Mouse (Mus musculus) cerebellum, adult 2 months (tissue): ENCODE measurements around the gene Eif4e. TPM values are rescaled to one million over a fixed set of nuclear protein-coding genes. Genes with fewer than 3 reads are reported as not detected.

ENCODE experiments used
- DNase-seq, 2 experiments: peaks; one replicate each; pipeline ENCODE4 v3.0.0; 2021
- H3K27ac ChIP-seq: fragments of 200-500 bp; 2 replicates; pipeline ENCODE4 v1.5.1; 2012; ENCODE audit warnings: low read length, control low read depth, inconsistent platforms; ENCODE audit not compliant: insufficient read depth
- H3K27me3 ChIP-seq: fragments of 200-500 bp; 2 replicates; pipeline ENCODE4 v1.6.1; 2012; ENCODE audit warnings: inconsistent platforms, mild to moderate bottlenecking, low read length, moderate library complexity; ENCODE audit not compliant: control insufficient read depth, insufficient read depth
- H3K4me1 ChIP-seq: fragments of 200-500 bp; 2 replicates; pipeline ENCODE4 v1.6.1; 2011; ENCODE audit warnings: low read length; ENCODE audit not compliant: control insufficient read depth, insufficient read depth
- H3K4me3 ChIP-seq: fragments of 200-500 bp; replicated peaks from 2 replicates; pipeline ENCODE3; 2011; ENCODE audit warnings: mild to moderate bottlenecking, low read depth, low read length, control low read depth; ENCODE audit not compliant: insufficient read depth
- CTCF ChIP-seq: fragments of 200-500 bp; IDR thresholded peaks from 2 replicates; pipeline ENCODE4 v1.5.1; 2011; ENCODE audit warnings: low read depth, mild to moderate bottlenecking, control low read depth, low read length, moderate library complexity, borderline replicate concordance; ENCODE audit not compliant: insufficient read depth
- POLR2A ChIP-seq: fragments of 200-500 bp; IDR thresholded peaks from 2 replicates; pipeline ENCODE4 v1.6.1; 2011; ENCODE audit warnings: low read length, control low read depth, borderline replicate concordance; ENCODE audit not compliant: insufficient read depth
- WGBS: fragments of 180-500 bp; shearing (Covaris S2); methylation state at CpG from one replicate; pipeline ENCODE4 v1.1.7; 2018; 5-methylcytosine and 5-hydroxymethylcytosine counted together
- polyA plus RNA-seq: library from polyadenylated mRNA; depleted of rRNA; stranded (reverse); fragments of >200 nt; gene quantifications from 2 replicates; pipeline ENCODE4 v1.2.3, GENCODE M21; 2012; rRNA removed

Gene Eif4e
- 137 and 138 TPM in 2 replicates for polyA plus RNA-seq

DNA sequence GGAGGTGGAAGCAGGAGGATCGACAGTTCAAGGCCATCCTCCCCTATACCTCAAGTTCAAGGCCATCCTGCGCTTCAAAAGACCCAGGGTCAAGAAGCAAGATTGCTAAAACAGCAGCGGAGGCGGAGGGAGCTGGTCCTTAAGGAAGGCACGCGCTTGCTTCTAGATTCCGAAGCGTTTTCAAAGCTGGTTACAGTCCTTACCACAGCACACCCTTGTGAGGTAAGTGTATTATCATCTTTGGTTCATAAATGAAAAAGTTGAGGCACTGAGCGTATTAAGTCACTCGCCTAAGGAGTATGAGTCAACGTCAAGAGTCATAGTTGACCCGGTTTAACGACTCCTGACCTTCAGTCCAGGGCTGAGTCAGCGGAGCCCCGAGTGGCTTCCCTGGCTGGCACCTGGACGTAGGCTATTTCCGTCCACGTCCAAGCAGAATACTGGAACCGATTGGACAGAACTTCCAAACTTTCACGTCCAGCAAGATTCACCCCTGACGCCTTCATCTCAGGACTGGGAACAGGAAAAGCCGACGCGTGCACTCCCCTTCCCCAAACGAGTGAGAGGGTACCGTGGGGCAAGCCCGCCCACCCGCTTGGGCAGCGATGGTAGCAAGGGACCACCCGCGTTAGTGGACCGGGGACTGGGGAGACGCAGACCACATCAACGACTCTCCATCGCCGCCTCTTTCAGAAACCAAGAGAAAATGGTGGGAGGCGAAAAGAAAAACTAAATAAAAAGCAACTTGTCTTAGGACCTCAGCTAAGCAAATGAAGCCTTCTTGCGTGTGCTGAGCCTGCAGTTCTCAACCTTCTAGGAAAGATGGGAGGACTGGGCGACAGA lies at the start of gene Eif4e:
Gene Eif4e, plus strand, starts transcription at position 107 of the 843 bp plus-strand sequence.
- H3K4me3 ChIP-seq: peak within 1 kb of the TSS; percentile 49
- H3K27ac ChIP-seq: peak within 1 kb of the TSS; percentile 15; the same call in 1 of the 2 replicates
- no peaks in the 10 kb centered on the region for H3K27me3 ChIP-seq
- DNase-seq: peak; percentile 6 to 13
- WGBS: 7% methylated on average over 39 of the region's 39 CpGs
- no peaks in the 10 kb centered on the region for H3K4me1 ChIP-seq
- no peak for TF ChIP-seq POLR2A
- TF ChIP-seq CTCF: no peak

DNA sequence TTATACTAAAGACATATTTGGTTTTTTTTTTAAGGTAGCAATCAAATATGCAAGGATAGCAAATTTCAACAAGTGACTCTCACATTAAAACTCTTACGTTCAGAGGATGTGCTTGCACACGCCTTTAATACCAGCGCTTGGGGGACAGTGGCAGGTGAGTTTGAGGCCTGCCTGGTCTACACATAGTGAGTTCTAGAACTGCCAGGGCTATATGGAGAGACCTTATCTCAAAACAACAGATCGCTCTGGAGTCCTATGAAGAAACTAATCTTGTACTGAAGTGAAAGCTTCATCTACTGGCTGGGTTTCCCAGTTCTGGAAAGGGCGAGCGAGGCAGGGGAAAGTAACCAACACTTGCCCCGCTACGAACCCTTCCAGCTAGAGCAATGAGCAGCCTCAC lies 46.5 kb upstream of the Eif4e start:
- Histone ChIP-seq H3K27me3 (no peaks in the 10 kb centered on the region), H3K4me3 (no peak overlapping the region), H3K4me1 (no peaks in the 10 kb centered on the region), H3K27ac (no peak overlapping the region)
- 97% methylated on average over 8 of the region's 8 CpGs for WGBS
- no peak for DNase-seq
- no peak for TF ChIP-seq POLR2A
- TF ChIP-seq CTCF: no peak

- TF ChIP-seq POLR2A: no peak
- TF ChIP-seq CTCF: no peak
- WGBS: 43% methylated on average over 14 of the region's 14 CpGs
- DNase-seq: no peak
- Histone ChIP-seq H3K27me3 (no peaks in the 10 kb centered on the region), H3K27ac (no peak overlapping the region), H3K4me1 (no peaks in the 10 kb centered on the region), H3K4me3 (no peak overlapping the region)
These were observed 44.3 kb upstream of the Eif4e start for GRCm38 (mm10) chr3:138481526-138482284.

DNA sequence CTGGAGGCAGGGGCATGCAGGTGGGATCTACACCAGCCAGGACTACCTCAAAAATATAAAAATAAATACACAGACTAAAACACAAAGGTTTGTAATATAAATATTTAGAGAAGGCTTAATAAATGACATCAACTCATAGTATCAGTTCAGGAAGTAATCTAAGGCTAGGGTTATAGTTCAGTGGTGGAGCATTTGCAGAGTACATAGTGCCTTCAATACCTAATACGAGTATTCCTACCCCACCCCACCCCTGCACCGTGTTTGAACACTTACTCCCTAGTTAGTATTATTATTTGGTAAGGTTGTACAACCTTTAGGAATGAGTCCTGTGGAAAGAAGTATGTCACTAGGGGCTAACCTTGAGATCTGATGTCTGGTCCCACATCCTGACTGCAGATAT lies 42.7 kb upstream of the Eif4e start:
- Histone ChIP-seq H3K4me1 (no peaks in the 10 kb centered on the region), H3K27me3 (no peaks in the 10 kb centered on the region), H3K27ac (no peak overlapping the region), H3K4me3 (no peak overlapping the region)
- DNase-seq: no peak
- 90% methylated on average over 2 of the region's 2 CpGs for WGBS
- TF ChIP-seq POLR2A (no peak), CTCF (no peak)

GRCm38 (mm10) chr3:138488584-138489326 lies 37.2 kb upstream of the Eif4e start:
- no peaks in the 10 kb centered on the region for H3K4me1 ChIP-seq
- TF ChIP-seq POLR2A (no peak), CTCF (no peak)
- peak overlapping the region; percentile 64 for H3K4me3 ChIP-seq
- DNase-seq: no peak
- H3K27me3 ChIP-seq: no peaks in the 10 kb centered on the region
- under 1% methylated on average over 61 of the region's 61 CpGs for WGBS
- H3K27ac ChIP-seq: no peak overlapping the region

GRCm38 (mm10) chr3:138489327-138490033 lies 36.5 kb upstream of the Eif4e start, which contains the start of gene Metap1:
Metap1 (minus strand) TSS chr3:138489515.
- H3K4me1 ChIP-seq: no peaks in the 10 kb centered on the region
- no peaks in the 10 kb centered on the region for H3K27me3 ChIP-seq
- peak within 1 kb of the TSS; percentile 71 for H3K4me3 ChIP-seq
- H3K27ac ChIP-seq: no peak within 1 kb of the TSS
- peak; percentile 95 to 96 for DNase-seq
- no peak for TF ChIP-seq CTCF
- peak; percentile 54 for TF ChIP-seq POLR2A
- under 1% methylated on average over 41 of the region's 65 CpGs for WGBS

DNA sequence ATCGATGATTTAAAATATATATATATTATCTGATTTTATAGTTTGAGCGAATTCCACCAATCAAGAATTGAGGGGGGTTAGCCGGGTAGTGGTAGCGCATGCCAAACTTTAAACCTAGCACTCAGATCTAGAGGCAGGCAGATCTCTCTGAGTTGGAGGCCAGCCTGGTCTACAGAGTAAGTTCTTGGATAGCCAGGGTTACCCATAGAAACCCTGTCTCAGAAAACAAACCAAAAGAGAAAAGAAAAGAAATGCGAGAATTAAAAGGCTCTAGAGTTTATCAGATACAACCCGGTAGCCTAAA lies 36.0 kb upstream of the Eif4e start:
- no peak overlapping the region for H3K4me3 ChIP-seq
- WGBS: 24% methylated on average over 6 of the region's 6 CpGs
- H3K4me1 ChIP-seq: no peaks in the 10 kb centered on the region
- no peaks in the 10 kb centered on the region for H3K27me3 ChIP-seq
- H3K27ac ChIP-seq: no peak overlapping the region
- DNase-seq: peak in 1 of 2 experiments; percentile 22
- TF ChIP-seq CTCF (no peak), POLR2A (no peak)
